Mouse (Mus musculus) limb, embryonic 10.5 days (tissue): ENCODE measurements around the gene Hist3h2ba. TPM values are rescaled to one million over a fixed set of nuclear protein-coding genes. Genes with fewer than 3 reads are reported as not detected.

Experiments used
- DNase-seq: peaks from one replicate; pipeline ENCODE4 v3.0.0-alpha.2; 2017; ENCODE audit warnings: low spot score
- H3K27ac ChIP-seq: fragments of 300-500 bp; sonication (generic); 2 replicates; pipeline ENCODE4 v1.5.1; 2016; ENCODE audit warnings: mild to moderate bottlenecking
- H3K27me3 ChIP-seq: fragments of 300-500 bp; sonication (generic); 2 replicates; pipeline ENCODE4 v1.6.1; 2016; ENCODE audit warnings: low read depth, mild to moderate bottlenecking; ENCODE audit not compliant: poor library complexity, severe bottlenecking
- H3K36me3 ChIP-seq: fragments of 300-500 bp; sonication (generic); 2 replicates; pipeline ENCODE4 v1.6.1; 2016; ENCODE audit warnings: mild to moderate bottlenecking, moderate library complexity
- H3K4me1 ChIP-seq: fragments of 300-500 bp; sonication (generic); 2 replicates; pipeline ENCODE4 v1.6.1; 2016
- H3K4me3 ChIP-seq: fragments of 300-500 bp; sonication (generic); 2 replicates; pipeline ENCODE4 v1.5.1; 2016; ENCODE audit warnings: mild to moderate bottlenecking, moderate library complexity
- H3K9me3 ChIP-seq: fragments of 300-500 bp; sonication (generic); replicated peaks from 2 replicates; pipeline ENCODE4 v1.6.1; 2016; ENCODE audit warnings: mild to moderate bottlenecking
- WGBS: fragments of 180-500 bp; shearing (Covaris S2); methylation state at CpG from one replicate; pipeline ENCODE4 v1.1.7; 2016; 5-methylcytosine and 5-hydroxymethylcytosine counted together
- polyA plus RNA-seq: library from polyadenylated mRNA; unstranded; fragments of >200 nt; fragmentation: Nextera tagmentation; extraction: Ambion mirVana; gene quantifications from 2 replicates; pipeline ENCODE4 v1.2.1, GENCODE M21; 2016

Hist3h2ba gene
- polyA plus RNA-seq, 1 experiment from 2014 or later = 4.5 TPM

DNA sequence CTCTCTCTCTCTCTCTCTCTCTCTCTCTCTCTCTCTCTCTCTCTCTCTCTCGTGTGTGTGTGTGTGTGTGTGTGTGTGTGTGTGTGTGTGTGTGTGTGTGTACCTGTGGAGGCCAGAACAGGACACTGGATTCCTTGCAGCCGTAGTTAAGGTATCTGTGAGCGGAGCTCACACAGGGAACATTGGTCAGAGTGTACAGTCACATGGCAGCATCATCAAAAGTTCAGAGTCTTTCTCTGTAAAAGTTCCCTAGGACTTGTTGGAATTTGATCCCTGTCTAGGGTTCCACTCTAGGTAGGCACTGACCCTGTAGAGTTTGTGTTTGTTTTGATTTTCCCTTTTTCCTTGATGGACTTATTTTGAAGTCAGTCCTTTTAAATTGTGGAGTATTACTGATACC is 22.1 kb upstream of the Hist3h2ba start:
- Histone ChIP-seq H3K27me3 (no peaks in the 10 kb centered on the region), H3K4me3 (no peak overlapping the region), H3K36me3 (peaks cover 9% of the 10 kb centered on the region), H3K27ac (no peak overlapping the region), H3K4me1 (0 out of 2 replicates have a peak, but pooled peaks cover 6% of the 10 kb centered on the region), H3K9me3 (no peaks in the 10 kb centered on the region)
- no peak for DNase-seq
- 92% methylated on average over 2 of the region's 3 CpGs for WGBS

DNA sequence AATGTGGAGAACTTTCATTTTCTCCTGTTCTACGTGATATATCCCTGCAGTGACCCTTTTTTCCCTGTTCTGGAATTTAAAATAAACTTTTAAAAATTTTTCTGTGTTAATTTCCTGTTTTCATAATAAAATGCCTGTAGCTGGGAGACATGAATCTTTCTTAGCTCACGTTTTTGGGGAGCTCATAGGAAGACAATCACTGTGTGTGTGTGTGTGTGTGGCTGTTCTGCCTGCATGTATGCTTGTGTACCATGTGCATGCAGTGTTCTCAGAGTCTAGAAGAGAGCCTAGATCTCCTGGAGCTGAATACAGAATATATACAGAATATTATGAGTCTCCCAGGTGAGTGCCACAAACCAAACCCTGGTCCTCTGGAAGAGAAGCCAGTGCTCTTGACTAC is 21.7 kb upstream of the Hist3h2ba start:
- Histone ChIP-seq H3K27me3 (no peaks in the 10 kb centered on the region), H3K4me1 (0 out of 2 replicates have a peak, but pooled peaks cover 6% of the 10 kb centered on the region), H3K36me3 (peaks cover 13% of the 10 kb centered on the region), H3K9me3 (no peaks in the 10 kb centered on the region), H3K27ac (no peak overlapping the region), H3K4me3 (no peak overlapping the region)
- WGBS = 78% methylated on average over 2 of the region's 2 CpGs
- DNase-seq = no peak

DNA sequence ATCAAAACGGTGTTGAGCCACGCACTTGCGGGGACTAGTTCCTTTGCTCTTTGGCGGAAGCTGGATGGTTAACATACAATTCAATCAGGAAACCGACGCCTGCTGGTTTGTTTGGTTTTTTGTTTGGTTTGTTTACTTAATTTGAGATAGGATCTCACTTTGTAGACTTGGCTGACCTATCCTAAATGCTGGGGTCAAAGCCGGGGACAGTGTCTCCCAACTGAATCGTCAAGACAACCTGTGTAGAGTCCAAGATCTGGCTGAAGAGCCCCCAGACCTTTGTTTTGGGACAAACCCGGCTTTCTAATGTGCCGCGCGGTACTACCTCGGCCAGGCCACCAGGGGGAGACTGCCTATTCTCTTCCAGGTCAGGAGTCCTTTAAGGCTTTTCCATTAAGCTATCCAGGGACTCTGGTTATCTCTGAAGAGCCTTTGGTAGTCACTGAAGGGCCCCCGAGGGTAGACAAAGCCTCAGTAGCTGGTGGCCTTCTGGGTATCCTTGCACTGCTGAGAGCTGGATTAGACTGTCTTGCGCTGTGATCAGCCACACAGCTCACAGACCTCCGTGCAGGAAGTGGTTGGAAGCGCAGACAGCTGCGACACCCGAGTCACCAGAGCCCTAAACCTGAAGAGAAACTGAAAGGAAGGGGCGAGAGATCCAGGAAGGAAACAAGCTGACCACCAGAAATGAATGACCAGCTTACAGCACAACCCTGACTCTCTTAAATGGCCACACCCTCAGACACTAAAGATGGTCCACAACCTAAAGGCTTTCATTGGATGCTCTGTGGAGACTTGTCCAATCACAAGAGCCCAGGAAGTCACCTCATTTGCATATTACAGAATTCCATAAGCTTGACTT is 20.7 kb upstream of the Hist3h2ba start:
- Histone ChIP-seq H3K9me3 (no peaks in the 10 kb centered on the region), H3K4me1 (0 out of 2 replicates have a peak, but pooled peaks cover 6% of the 10 kb centered on the region), H3K27me3 (no peaks in the 10 kb centered on the region), H3K36me3 (peaks cover 23% of the 10 kb centered on the region), H3K4me3 (peak overlapping the region; percentile 1; the same call in 1 of the 2 replicates), H3K27ac (peak overlapping the region; percentile 43; the same call in 1 of the 2 replicates)
- 37% methylated on average over 20 of the region's 20 CpGs for WGBS
- DNase-seq = peak; percentile 85

DNA sequence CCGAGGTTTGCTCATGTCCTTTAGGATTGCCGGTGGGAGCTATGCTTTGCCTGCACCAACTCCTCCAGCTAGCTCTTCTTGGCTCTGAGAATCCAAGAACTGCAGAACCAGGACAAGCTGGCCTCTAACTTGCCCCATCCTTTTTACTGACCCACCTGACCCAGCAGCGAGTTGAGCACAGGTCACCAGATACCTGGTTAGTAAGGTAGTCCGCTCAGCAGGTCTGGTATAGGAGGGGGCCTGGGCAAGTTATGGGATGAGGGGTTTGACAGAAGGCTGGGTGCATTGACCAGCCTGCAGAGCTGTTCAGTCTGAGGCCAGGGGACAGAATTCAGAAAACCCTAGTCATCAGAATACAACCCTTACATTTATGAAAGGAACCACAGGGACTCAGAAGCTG is 19.7 kb upstream of the Hist3h2ba start:
- Histone ChIP-seq H3K9me3 (no peaks in the 10 kb centered on the region), H3K27ac (no peak overlapping the region), H3K36me3 (peaks cover 33% of the 10 kb centered on the region), H3K4me1 (0 out of 2 replicates have a peak, but pooled peaks cover 6% of the 10 kb centered on the region), H3K4me3 (no peak overlapping the region), H3K27me3 (no peaks in the 10 kb centered on the region)
- whole genome bisulfite sequencing = 67% methylated on average over 4 of the region's 4 CpGs
- no peak for DNase-seq

DNA sequence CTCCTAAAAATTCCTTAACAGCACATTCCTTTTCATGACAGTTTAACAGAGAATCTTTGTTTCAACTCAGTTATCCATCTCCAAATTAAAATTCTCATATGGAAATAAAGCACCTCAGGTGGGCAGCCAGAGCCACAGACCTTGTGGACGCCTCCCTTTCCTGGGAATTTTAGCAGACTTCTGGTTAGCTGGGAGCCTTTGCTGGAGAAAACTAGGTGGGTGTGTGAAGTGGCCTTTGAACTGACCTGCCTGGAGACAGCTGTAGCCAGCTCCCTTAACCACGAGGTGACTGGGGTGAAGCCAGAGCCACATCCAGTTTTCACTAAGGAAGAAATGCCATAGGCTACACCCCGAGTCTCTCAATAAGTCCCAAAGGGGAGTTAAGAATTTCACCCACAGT is 19.1 kb upstream of the Hist3h2ba start:
- Histone ChIP-seq H3K27ac (no peak overlapping the region), H3K9me3 (no peaks in the 10 kb centered on the region), H3K27me3 (no peaks in the 10 kb centered on the region), H3K36me3 (peaks cover 39% of the 10 kb centered on the region), H3K4me3 (no peak overlapping the region), H3K4me1 (0 out of 2 replicates have a peak, but pooled peaks cover 6% of the 10 kb centered on the region)
- WGBS = 50% methylated on average over 3 of the region's 3 CpGs
- no peak for DNase-seq

DNA sequence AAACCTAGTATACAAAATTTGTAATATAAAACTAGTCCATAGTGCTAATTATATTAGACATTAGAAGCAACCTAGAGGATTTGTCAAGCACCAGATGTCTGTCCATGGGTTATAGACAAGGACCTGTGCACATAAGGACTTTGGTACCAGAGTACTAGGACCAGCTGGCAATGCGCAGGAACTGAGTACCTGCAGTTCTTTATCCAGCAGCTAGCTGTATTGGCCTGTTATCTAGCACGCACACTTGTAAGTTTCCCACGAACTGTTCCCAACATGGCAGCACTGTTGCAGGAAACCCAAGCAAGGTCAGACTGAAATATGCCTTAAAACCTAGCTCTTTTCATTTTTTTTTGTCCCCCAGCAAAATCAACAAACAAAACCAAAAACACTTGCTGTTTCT is 18.5 kb upstream of the Hist3h2ba start:
- Histone ChIP-seq H3K27me3 (no peaks in the 10 kb centered on the region), H3K27ac (no peak overlapping the region), H3K36me3 (peaks cover 44% of the 10 kb centered on the region), H3K4me1 (0 out of 2 replicates have a peak, but pooled peaks cover 6% of the 10 kb centered on the region), H3K9me3 (no peaks in the 10 kb centered on the region), H3K4me3 (no peak overlapping the region)
- WGBS = 87% methylated on average over 3 of the region's 3 CpGs
- no peak for DNase-seq

DNA sequence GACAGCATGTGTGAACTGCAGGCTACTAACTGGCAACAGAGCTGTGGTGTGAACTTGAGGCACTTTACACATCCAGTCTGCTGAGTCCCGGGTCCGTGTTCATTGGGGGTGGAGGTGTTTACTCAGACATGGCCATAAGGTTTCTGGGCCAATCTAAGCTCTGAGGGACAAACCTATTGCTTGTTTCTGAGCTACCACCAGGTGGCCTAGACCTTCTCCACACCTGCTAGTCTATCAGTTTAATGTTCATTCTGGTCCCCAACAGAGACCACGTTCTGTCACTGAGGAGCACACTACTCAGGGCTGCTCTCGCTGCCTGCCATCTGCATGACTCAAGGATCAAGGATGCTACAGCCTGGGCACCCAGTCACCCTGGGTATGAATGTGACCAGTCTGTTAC is 17.1 kb upstream of the Hist3h2ba start:
- Histone ChIP-seq H3K4me3 (no peak overlapping the region), H3K4me1 (0 out of 2 replicates have a peak, but pooled peaks cover 6% of the 10 kb centered on the region), H3K27ac (no peak overlapping the region), H3K27me3 (no peaks in the 10 kb centered on the region), H3K9me3 (no peaks in the 10 kb centered on the region), H3K36me3 (peaks cover 56% of the 10 kb centered on the region)
- no peak for DNase-seq
- 88% methylated on average over 4 of the region's 4 CpGs for WGBS

DNA sequence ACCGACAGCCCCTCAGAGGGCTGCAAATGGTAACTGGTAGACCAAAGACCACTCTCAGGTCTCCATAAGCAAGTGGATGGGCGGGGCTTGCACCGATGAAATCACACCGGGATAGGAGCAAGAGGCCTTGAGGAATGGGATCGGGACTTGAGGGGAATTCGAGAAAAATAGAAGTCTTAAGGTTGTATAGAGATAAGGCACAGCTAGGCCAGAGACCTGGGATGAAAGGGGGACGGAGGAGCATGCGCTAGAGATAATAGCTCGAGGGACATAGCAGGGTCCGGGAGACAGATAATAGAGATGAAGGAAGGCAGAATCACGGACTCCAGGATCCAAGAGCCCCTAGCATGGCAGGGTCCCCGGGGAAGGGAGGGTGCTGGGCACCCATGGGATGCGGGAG is 10.8 kb upstream of the Hist3h2ba start:
- under 1% methylated on average over 13 of the region's 13 CpGs for WGBS
- Histone ChIP-seq H3K36me3 (peaks cover 40% of the 10 kb centered on the region), H3K27me3 (no peaks in the 10 kb centered on the region), H3K27ac (peak overlapping the region; percentile 94), H3K9me3 (no peaks in the 10 kb centered on the region), H3K4me3 (peak overlapping the region; percentile 83), H3K4me1 (peaks cover 20% of the 10 kb centered on the region)
- DNase-seq = no peak

DNA sequence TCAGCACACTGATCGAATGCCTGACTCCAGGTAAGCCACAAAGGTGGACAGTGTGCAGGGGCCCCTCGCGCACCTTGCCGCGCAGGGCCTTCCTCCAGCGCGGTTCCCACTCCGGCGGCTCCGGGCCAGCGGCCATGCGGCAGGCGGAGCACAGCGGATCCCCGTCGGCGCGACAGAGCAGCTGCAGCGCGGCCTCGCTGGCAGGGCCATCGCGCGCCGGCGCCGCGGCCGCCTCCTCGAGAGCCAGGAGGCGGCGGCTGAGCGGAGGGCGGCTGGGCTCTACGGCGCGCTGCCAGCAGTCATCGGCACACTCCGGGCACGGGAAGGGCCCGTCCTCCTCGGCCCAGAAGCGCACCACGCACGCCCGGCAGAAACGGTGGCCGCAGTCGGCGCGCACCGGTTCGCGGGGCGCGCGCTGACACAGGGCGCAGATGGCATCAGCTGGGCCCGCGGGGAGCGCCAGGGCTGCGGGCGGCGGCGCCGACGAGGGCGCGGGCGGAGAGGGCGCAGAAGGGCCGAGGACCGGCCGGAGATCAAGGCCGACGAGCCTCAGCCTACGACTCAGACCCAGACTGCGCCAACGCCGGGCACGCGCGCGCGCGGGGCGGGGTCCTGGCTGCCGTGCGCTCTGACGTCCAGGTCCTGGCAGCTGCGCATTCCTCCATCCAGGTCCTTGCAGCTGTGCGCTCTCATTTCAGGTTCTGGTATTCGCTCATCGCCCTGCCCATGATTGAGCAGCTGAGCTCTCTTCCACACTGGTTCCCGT is 10.2 kb upstream of the Hist3h2ba start, which contains the start of gene Rnf187:
TSS of gene Rnf187 (minus strand) at position 595 of the 766 bp plus-strand sequence.
- Histone ChIP-seq H3K27ac (peak within 1 kb of the TSS; percentile 94), H3K27me3 (no peaks in the 10 kb centered on the region; the same call in 1 of the 2 replicates), H3K9me3 (no peaks in the 10 kb centered on the region), H3K4me3 (peak within 1 kb of the TSS; percentile 83), H3K4me1 (peaks cover 20% of the 10 kb centered on the region), H3K36me3 (peaks cover 34% of the 10 kb centered on the region)
- peak; percentile 94 for DNase-seq
- under 1% methylated on average over 95 of the region's 95 CpGs for WGBS

DNA sequence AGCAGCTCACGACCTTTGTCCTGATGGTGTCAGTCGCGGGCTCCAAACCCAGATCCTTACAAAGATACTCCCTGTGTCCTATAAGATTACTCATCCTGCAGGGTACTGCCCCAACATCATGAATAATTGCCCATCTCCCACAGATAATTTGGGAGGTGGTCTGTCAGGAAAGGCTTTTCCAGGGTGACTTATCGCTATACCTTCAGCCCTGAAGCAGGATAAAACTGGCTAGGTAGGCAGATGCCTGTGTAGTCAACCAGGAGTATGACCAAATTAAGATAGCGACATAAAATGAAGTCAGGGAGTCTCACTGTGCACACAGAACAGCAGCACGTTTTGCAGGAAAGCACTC is 9.7 kb upstream of the Hist3h2ba start:
- H3K36me3 ChIP-seq = peaks cover 29% of the 10 kb centered on the region
- no peak for DNase-seq
- H3K27ac ChIP-seq = peak overlapping the region; percentile 94
- peaks cover 5% of the 10 kb centered on the region for H3K27me3 ChIP-seq
- peaks cover 20% of the 10 kb centered on the region for H3K4me1 ChIP-seq
- 22% methylated on average over 6 of the region's 6 CpGs for WGBS
- no peaks in the 10 kb centered on the region for H3K9me3 ChIP-seq
- H3K4me3 ChIP-seq = peak overlapping the region; percentile 83

DNA sequence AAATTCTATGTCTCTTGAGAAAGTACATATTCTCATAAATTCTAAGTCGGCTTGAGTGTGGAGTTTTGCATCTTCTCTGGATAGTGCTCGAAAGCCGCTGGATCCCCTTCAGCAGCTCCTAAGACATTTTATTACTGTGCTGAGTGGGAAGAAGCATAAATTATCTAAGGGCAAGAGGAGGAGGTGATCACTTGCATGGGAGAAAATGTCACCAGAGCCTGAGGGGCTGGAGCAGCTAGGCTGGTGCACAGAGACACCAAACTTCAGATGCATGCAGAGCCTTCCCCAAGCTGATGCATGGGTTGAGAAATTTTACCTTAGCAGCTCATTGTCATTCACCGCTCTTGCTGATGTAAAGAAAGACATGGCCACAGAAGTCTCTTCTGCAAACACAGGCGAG is 4.6 kb upstream of the Hist3h2ba start:
- Histone ChIP-seq H3K36me3 (no peaks in the 10 kb centered on the region), H3K27me3 (peaks cover 54% of the 10 kb centered on the region), H3K4me1 (peaks cover 4% of the 10 kb centered on the region), H3K9me3 (no peaks in the 10 kb centered on the region), H3K27ac (no peak overlapping the region), H3K4me3 (no peak overlapping the region)
- WGBS = 74% methylated on average over 5 of the region's 5 CpGs
- DNase-seq = no peak

DNA sequence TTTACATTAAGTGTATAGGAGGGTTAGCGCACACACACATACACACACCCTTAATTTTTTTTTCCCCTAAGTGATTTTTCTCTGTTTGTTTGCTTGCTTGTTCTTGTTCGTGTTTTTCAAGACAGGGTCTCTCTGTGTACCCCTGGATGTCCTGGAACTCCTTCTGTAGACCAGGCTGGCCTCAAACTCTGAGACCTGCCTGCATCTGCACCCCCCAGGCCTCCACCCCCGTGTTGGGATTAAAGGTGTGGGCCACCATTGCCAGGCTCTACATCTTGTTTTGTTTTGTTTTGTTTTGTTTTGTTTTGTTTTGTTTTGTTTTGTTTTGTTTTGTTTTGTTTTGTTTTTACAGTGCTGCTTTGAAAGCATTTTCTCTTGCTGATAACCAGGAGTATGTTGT is 1.4 kb upstream of the Hist3h2ba start:
- no peaks in the 10 kb centered on the region for H3K36me3 ChIP-seq
- 73% methylated on average over 3 of the region's 3 CpGs for WGBS
- peaks cover 86% of the 10 kb centered on the region for H3K27me3 ChIP-seq
- no peaks in the 10 kb centered on the region for H3K9me3 ChIP-seq
- no peak overlapping the region for H3K4me3 ChIP-seq
- no peak for DNase-seq
- H3K4me1 ChIP-seq = peaks cover 11% of the 10 kb centered on the region
- H3K27ac ChIP-seq = no peak overlapping the region
